Mouse (Mus musculus) left cerebral cortex, postnatal 14 days (tissue): ENCODE measurements around the gene Gm21866. TPM values are rescaled to one million over a fixed set of nuclear protein-coding genes. Genes with fewer than 3 reads are reported as not detected.
"Not testable (repeated sequence)": the region's sequence is repeated elsewhere in the genome, so short reads cannot be mapped to it uniquely, and the experiment has no call there.

Experiments
- DNase-seq, 2 experiments: peaks; one replicate each; pipeline ENCODE4 v3.0.0; 2021 to 2022; ENCODE audit warnings: low spot score in 2 of 2, mixed read lengths in 1 of 2
- intact Hi-C: fragments of 180-260 bp; cut with DNase I; formaldehyde crosslinking; loops from one replicate; pipeline ENCODE4 v1.15.1; 2025
- long read RNA-seq, 2 experiments: library from polyadenylated mRNA; stranded (forward); transcript quantifications; one replicate each; pipeline ENCODE4 v2.0.0; 2021
- total RNA-seq, 2 experiments: library from RNA; stranded (reverse); gene quantifications; 2 replicates each; pipeline ENCODE4 v1.2.3; 2021

Gm21866 gene
- total RNA-seq = not detected
- long read RNA-seq, experiment 1 = 0 reads
- long read RNA-seq, experiment 2 = 0 reads

GRCm38 (mm10) chrY:13465479-13465878, at the start of gene Gm21866:
TSS of gene Gm21866 (minus strand) at chrY:13465579.
- DNase-seq, intact Hi-C loops: not testable (repeated sequence)

- intact Hi-C loops, DNase-seq: not testable (repeated sequence)
These were observed 28.3 kb upstream of the Gm21866 start, which contains the start of gene Gm20773 for GRCm38 (mm10) chrY:13493726-13494125. TSS of gene Gm20773 (plus strand) at chrY:13494026.

Other genes with a start within 250 kb of the Gm21866 start
- gene Gm21828, start 241.7 kb downstream of the Gm21866 start, total RNA-seq = not detected
- gene Gm21440, start 213.2 kb downstream of the Gm21866 start, total RNA-seq = not detected
- gene Gm21454, start 213.1 kb downstream of the Gm21866 start, total RNA-seq = not detected
- not detected for gene Gm21725, start 116.5 kb downstream of the Gm21866 start, total RNA-seq
- not detected for gene Gm20773, start 28.4 kb upstream of the Gm21866 start, total RNA-seq